Mouse (Mus musculus) WW6 (cell line): Measurements from ENCODE around the gene Ift80.
A peak's percentile ranks its signal among the peaks of the same experiment; 100 is the strongest.
"Not testable (repeated sequence)": the region's sequence is repeated elsewhere in the genome, so short reads cannot be mapped to it uniquely, and the experiment has no call there.

Experiments
- DNase-seq: peaks from one replicate; pipeline ENCODE4 v3.0.0-alpha.2; 2013; ENCODE audit warnings: low read depth, low spot score

Gene Ift80

GRCm38 (mm10) chr3:69004437-69005337, at the start of gene Ift80, which contains the start of gene Smc4:
TSS of gene Ift80 (minus strand) at chr3:69004570.
TSS of gene Smc4 (plus strand) at chr3:69004738.
- DNase-seq = peak; percentile 87

- no peak for DNase-seq
Observed at GRCm38 (mm10) chr3:69051894-69052293, 47.5 kb upstream of the Ift80 start.

- no peak for DNase-seq
Observed at GRCm38 (mm10) chr3:69049011-69049410, 44.6 kb upstream of the Ift80 start.

GRCm38 (mm10) chr3:69047684-69048083, 43.3 kb upstream of the Ift80 start:
- no peak for DNase-seq

- DNase-seq = no peak
Observed at GRCm38 (mm10) chr3:69046509-69046908, 42.1 kb upstream of the Ift80 start.

GRCm38 (mm10) chr3:69045750-69046149, 41.4 kb upstream of the Ift80 start:
- DNase-seq = no peak

GRCm38 (mm10) chr3:69045400-69045703, 41.0 kb upstream of the Ift80 start:
- no peak for DNase-seq

GRCm38 (mm10) chr3:69044645-69045399, 40.5 kb upstream of the Ift80 start, which contains the start of gene Trim59:
TSS of gene Trim59 (minus strand) at chr3:69044755.
- peak; percentile 89 for DNase-seq

- peak; percentile 26 for DNase-seq
Observed at GRCm38 (mm10) chr3:69044167-69044591, 39.8 kb upstream of the Ift80 start.

- DNase-seq = no peak
Observed at GRCm38 (mm10) chr3:69041298-69041697, 36.9 kb upstream of the Ift80 start.

- DNase-seq = no peak
Observed at GRCm38 (mm10) chr3:69040105-69040504, 35.7 kb upstream of the Ift80 start.

GRCm38 (mm10) chr3:69026133-69026783, 21.9 kb upstream of the Ift80 start:
- DNase-seq = no peak

- no peak for DNase-seq
Observed at GRCm38 (mm10) chr3:69020764-69021163, 16.4 kb upstream of the Ift80 start.

- DNase-seq = no peak
Observed at GRCm38 (mm10) chr3:69020285-69020684, 15.9 kb upstream of the Ift80 start.

- DNase-seq = not testable (repeated sequence)
Observed at GRCm38 (mm10) chr3:69018635-69019034, 14.3 kb upstream of the Ift80 start.

GRCm38 (mm10) chr3:69017181-69017580, 12.8 kb upstream of the Ift80 start:
- no peak for DNase-seq

- DNase-seq = no peak
Observed at GRCm38 (mm10) chr3:69008873-69009272, 4.5 kb upstream of the Ift80 start.

GRCm38 (mm10) chr3:69006246-69006760, 1.9 kb upstream of the Ift80 start:
- DNase-seq = no peak

GRCm38 (mm10) chr3:69005338-69006245, 1.2 kb upstream of the Ift80 start:
- peak; percentile 20 for DNase-seq

- DNase-seq = no peak
Observed at GRCm38 (mm10) chr3:69004055-69004436, 324 bp downstream of the Ift80 start.

GRCm38 (mm10) chr3:69002781-69003180, 1.6 kb downstream of the Ift80 start:
- DNase-seq = no peak
